Mouse (Mus musculus) heart, embryonic 11.5 days (tissue): ENCODE measurements around the gene Ccdc43. TPM values are rescaled to one million over a fixed set of nuclear protein-coding genes. Genes with fewer than 3 reads are reported as not detected.

Experiments used
- microRNA-seq: library from miRNA; unstranded; fragments of <30 nt; microRNA quantifications from one replicate; pipeline ENCODE4, GENCODE M21; 2016; ENCODE audit warnings: borderline number of aligned reads
- polyA plus RNA-seq: library from polyadenylated mRNA; unstranded; fragments of >200 nt; fragmentation: Nextera tagmentation; extraction: Ambion mirVana; gene quantifications from 2 replicates; pipeline ENCODE4 v1.2.1, GENCODE M21; 2014

Ccdc43 gene
- polyA plus RNA-seq, 1 experiment from 2014 or later, result 39.5 TPM

Small RNAs within 50 kb of the gene (microRNA-seq; reads per million reads assigned to microRNA genes)
- not detected for gene Gm22920

Other genes starting within 250 kb of the Ccdc43 start
- gene Itga2b, start 227.7 kb downstream of the Ccdc43 start, polyA plus RNA-seq, result 8.5 and 15.8 TPM in 2 replicates
- gene Gpatch8, start 141.4 kb downstream of the Ccdc43 start, polyA plus RNA-seq, result 26.4 and 36.5 TPM in 2 replicates
- gene Gm11627, start 118.3 kb downstream of the Ccdc43 start, polyA plus RNA-seq, result 13.6 and 13.9 TPM in 2 replicates
- gene Fzd2, start 93.4 kb downstream of the Ccdc43 start, polyA plus RNA-seq, result 23.9 and 25.0 TPM in 2 replicates
- gene Meioc, start 34.1 kb downstream of the Ccdc43 start, polyA plus RNA-seq, result 0.96 and 1.1 TPM in 2 replicates
- gene Adam11, start 63.7 kb upstream of the Ccdc43 start, polyA plus RNA-seq, result 5.4 and 6.7 TPM in 2 replicates
- 56.6 and 59.7 TPM in 2 replicates for gene Gjc1, start 121.9 kb upstream of the Ccdc43 start, polyA plus RNA-seq
- gene Higd1b, start 138.1 kb upstream of the Ccdc43 start, polyA plus RNA-seq, result not detected in 2 replicates
- 136 and 149 TPM in 2 replicates for gene Eftud2, start 183.2 kb upstream of the Ccdc43 start, polyA plus RNA-seq
- 0.42 and 0.56 TPM in 2 replicates for gene Ccdc103, start 183.4 kb upstream of the Ccdc43 start, polyA plus RNA-seq
- gene Fam187a, start 187.4 kb upstream of the Ccdc43 start, polyA plus RNA-seq, result not detected in 2 replicates
- 0.18 and 0.20 TPM in 2 replicates for gene Gfap, start 203.1 kb upstream of the Ccdc43 start, polyA plus RNA-seq
- 5.6 and 5.9 TPM in 2 replicates for gene Kif18b, start 227.3 kb upstream of the Ccdc43 start, polyA plus RNA-seq
- 0.76 and 1.0 TPM in 2 replicates for gene C1ql1, start 248.9 kb upstream of the Ccdc43 start, polyA plus RNA-seq